ENCODE assay signal across 9 mouse cellular contexts in genomic region chr13:58547570-58547969, GRCm38 (mm10).
DNase-seq lines count a peak whose midpoint lies in the region; ATAC-seq and TF ChIP-seq lines count a peak whose summit lies in the region.
"Had no signal": no experiment of that assay in that cellular context is flagged by ENCODE, and none has a peak within 500 bp of the region (broad histone marks: within the 10 kb centered on the region; RNA-seq: fewer than 3 reads in every experiment).

No protein-coding gene starts in this region.

- H3K9me3 ChIP-seq in forebrain, embryonic 14.5 days (replicated peaks; ENCODE audit: control insufficient read depth, low read length): no peaks in the 10 kb centered on the region
- no peaks in the 10 kb centered on the region for H3K9me3 ChIP-seq in midbrain, embryonic 11.5 days (ENCODE audit: control insufficient read depth, low read length)

- H3K36me3 ChIP-seq in testis, adult 2 months (ENCODE audit: control insufficient read depth, insufficient read depth, low read length): no peaks in the 10 kb centered on the region
- H3K36me3 ChIP-seq in forebrain, embryonic 14.5 days (ENCODE audit: control insufficient read depth, insufficient read depth, low read length): no peaks in the 10 kb centered on the region
- H3K36me3 ChIP-seq in midbrain, embryonic 11.5 days (ENCODE audit: control insufficient read depth, insufficient read depth, low read length): no peaks in the 10 kb centered on the region

- TF ChIP-seq POLR2A in testis, adult 2 months (IDR thresholded peaks at IDR 0.05; ENCODE audit: control insufficient read depth, low read depth, low read length): no peak

- no peaks in the 10 kb centered on the region for H3K27me3 ChIP-seq in testis, adult 2 months (ENCODE audit: control insufficient read depth, insufficient read depth, low read length)
- H3K27me3 ChIP-seq in forebrain, embryonic 14.5 days (replicated peaks; ENCODE audit: control insufficient read depth, insufficient read depth, low read length): no peaks in the 10 kb centered on the region
- H3K27me3 ChIP-seq in midbrain, embryonic 11.5 days (ENCODE audit: control insufficient read depth, insufficient read depth, low read length): no peaks in the 10 kb centered on the region; the same call in none of the 2 replicates

- TF ChIP-seq CTCF in testis, adult 2 months (IDR thresholded peaks at IDR 0.05; ENCODE audit: control insufficient read depth, insufficient read depth, insufficient replicate concordance, low read depth, low read length): no peak

- WGBS in forebrain, embryonic 14.5 days: 15% methylated on average over 7 of the region's 7 CpGs
- WGBS in midbrain, embryonic 11.5 days: 19% methylated on average over 7 of the region's 7 CpGs

- H3K9ac ChIP-seq in forebrain, embryonic 14.5 days (ENCODE audit: low read length): no peak overlapping the region
- H3K9ac ChIP-seq in midbrain, embryonic 11.5 days (ENCODE audit: low read length): no peak overlapping the region

- H3K4me3 ChIP-seq in testis, adult 2 months (ENCODE audit: control insufficient read depth, low read depth, low read length): peak overlapping the region; percentile 83
- no peak overlapping the region for H3K4me3 ChIP-seq in forebrain, embryonic 14.5 days (ENCODE audit: low read depth, low read length)
- H3K4me3 ChIP-seq in midbrain, embryonic 11.5 days (ENCODE audit: low read depth, low read length): no peak overlapping the region
- H3K4me3 ChIP-seq: left cerebral cortex, adult 2 months had no signal

- H3K27ac ChIP-seq in testis, adult 2 months (ENCODE audit: control insufficient read depth, insufficient read depth, low read depth, low read length): 0 out of 2 replicates have a peak overlapping the region, but pooled peaks have one; percentile 5
- peak overlapping the region; percentile 3; the same call in 1 of the 2 replicates for H3K27ac ChIP-seq in forebrain, embryonic 14.5 days (ENCODE audit: low read depth, low read length)
- H3K27ac ChIP-seq in midbrain, embryonic 11.5 days (ENCODE audit: low read depth, low read length): no peak overlapping the region; the same call in 1 of the 2 replicates
- H3K27ac ChIP-seq: left cerebral cortex, adult 2 months had no signal

- peak; percentile 70 for ATAC-seq in forebrain, embryonic 14.5 days
- ATAC-seq in midbrain, embryonic 11.5 days (ENCODE audit: low FRiP score): peak; percentile 80

- no peak overlapping the region; the same call in 1 of the 2 replicates for H3K4me2 ChIP-seq in forebrain, embryonic 14.5 days (ENCODE audit: low read length)
- no peak overlapping the region for H3K4me2 ChIP-seq in midbrain, embryonic 11.5 days

- peaks cover 8% of the 10 kb centered on the region for H3K4me1 ChIP-seq in testis, adult 2 months (ENCODE audit: control insufficient read depth, insufficient read depth, low read length)
- no peaks in the 10 kb centered on the region; the same call in 1 of the 2 replicates for H3K4me1 ChIP-seq in forebrain, embryonic 14.5 days (ENCODE audit: control insufficient read depth, insufficient read depth, low read length)
- H3K4me1 ChIP-seq in midbrain, embryonic 11.5 days (ENCODE audit: control insufficient read depth, insufficient read depth, low read length): peaks cover 14% of the 10 kb centered on the region

- DNase-seq in testis, postnatal 10 days (ENCODE audit: low spot score): no peak
- peak; percentile 91 for DNase-seq in forebrain, embryonic 14.5 days (ENCODE audit: low spot score)
- DNase-seq in midbrain, embryonic 11.5 days (ENCODE audit: low spot score, missing footprints): peak; percentile 93
- DNase-seq in testis, postnatal 14 days (ENCODE audit: low spot score): peak; percentile 40
- no peak for DNase-seq in heart, adult 11 months
- no peak for DNase-seq in thymus, postnatal 25 days
- no peak for DNase-seq in adrenal gland, adult (ENCODE audit: inconsistent age in 2 of 2, low spot score in 1 of 2)

Comparison
In these comparisons a context has a peak if more than half of its experiments do, and no peak if none do; other contexts are left out.
1. DNase-seq: peak in forebrain, embryonic 14.5 days (single experiment), midbrain, embryonic 11.5 days (single experiment) and testis, postnatal 14 days (single experiment); none in testis, postnatal 10 days (single experiment), heart, adult 11 months (single experiment), thymus, postnatal 25 days (single experiment) and adrenal gland, adult (0 of 2).